Mouse (Mus musculus) spleen, postnatal 4 days (tissue): ENCODE data around the gene Hspb7.

Source experiments
- DNase-seq, 2 experiments: peaks; one replicate each; pipeline ENCODE4 v3.0.0; 2022; ENCODE audit warnings: low spot score in 2 of 2

Hspb7 gene

GRCm38 (mm10) chr4:141468576-141468975 lies 48.0 kb downstream of the Hspb7 start:
- no peak for DNase-seq

DNA sequence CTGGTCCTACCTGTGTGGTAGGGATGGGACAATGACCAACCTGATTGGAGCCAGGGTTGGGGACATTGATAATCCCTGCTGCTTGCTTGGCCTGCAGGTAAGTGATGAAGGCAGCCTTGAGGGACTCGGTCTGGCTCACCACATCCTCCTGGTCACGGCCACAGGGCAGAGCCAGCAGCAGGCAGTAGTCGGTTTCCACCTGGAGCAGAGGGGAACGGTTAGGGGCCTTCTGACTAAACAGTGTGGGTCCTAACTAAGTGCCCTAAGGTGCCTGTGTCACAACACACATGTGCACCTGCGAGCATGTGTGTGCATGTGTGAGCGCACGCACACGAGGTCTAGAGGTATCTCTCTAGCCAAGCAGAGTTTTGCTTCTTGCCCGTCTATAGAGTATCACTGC lies 48.8 kb downstream of the Hspb7 start:
- DNase-seq, result no peak

GRCm38 (mm10) chr4:141471491-141471890 lies 50.9 kb downstream of the Hspb7 start:
- no peak for DNase-seq

DNA sequence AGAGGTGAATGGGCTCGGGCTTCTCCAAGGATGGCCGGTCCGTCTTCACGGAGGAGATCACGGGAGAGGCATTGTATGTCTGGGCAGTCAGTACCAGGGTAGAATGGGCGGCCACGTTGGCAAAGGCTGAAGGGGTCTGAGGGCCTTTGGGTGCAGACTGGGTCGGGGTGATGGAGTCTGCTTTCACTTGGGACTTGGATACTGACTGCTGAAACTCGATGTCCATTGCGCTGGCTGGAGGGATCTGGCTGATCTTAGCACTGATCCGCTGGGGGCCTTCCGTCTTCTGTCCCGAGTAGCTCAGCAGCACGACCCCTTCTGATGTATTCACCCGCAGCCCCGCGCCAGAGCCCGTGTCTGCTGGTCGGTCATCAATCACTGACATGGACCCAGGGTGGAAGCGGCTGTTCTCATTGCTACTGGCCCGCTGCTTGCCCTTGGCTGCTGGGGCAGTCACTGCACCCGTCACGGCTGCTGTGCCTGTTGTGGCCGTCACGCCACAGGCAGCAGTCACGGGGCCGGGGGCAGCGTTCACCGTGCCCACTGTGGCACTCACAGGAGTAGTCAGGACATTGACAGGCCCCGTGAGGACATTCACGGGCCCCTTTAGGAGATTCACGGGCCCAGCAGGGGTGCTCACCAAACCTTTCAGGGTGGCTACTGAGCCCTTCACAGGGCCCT lies 52.2 kb downstream of the Hspb7 start:
- no peak for DNase-seq

DNA sequence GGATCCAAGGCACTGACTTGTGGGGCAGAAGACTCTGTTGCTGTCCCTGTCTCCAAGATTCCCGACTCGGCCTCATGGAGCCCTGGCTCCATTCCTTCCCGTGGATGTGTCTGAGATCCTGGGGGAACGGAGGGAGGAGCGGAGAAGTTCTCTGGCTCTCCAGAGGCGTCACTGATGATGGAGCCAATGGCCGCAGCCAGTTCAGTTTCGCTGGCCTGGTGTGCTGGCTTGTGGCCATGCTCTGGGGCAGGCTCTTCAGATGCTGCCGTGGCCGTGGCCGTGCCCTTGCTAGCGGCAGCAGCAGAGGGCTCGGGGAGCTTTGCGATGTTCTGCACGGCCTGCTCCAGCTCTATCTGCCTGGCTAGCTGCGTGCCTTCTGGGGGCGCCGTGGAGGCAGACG lies 53.9 kb downstream of the Hspb7 start:
- DNase-seq, result no peak
